Mouse (Mus musculus) olfactory bulb, adult 2 months (tissue): ENCODE data around the gene Megf6.

Experiments
- CTCF ChIP-seq: fragments of 200-500 bp; IDR thresholded peaks from 2 replicates; pipeline ENCODE4 v1.5.1; 2012; ENCODE audit warnings: low read depth, mild to moderate bottlenecking, low read length, moderate library complexity; ENCODE audit not compliant: insufficient read depth
- POLR2A ChIP-seq: fragments of 200-500 bp; IDR thresholded peaks from 2 replicates; pipeline ENCODE4 v1.6.1; 2012; ENCODE audit warnings: mild to moderate bottlenecking, low read depth, low read length, moderate library complexity; ENCODE audit not compliant: insufficient read depth

- TF ChIP-seq CTCF (no peak), POLR2A (no peak)
Measured at GRCm38 (mm10) chr4:154312143-154312812, 141.7 kb downstream of the Megf6 start.
